Mouse (Mus musculus) left cerebral cortex, postnatal 4 days (tissue): ENCODE measurements at regions not wholly inside any gene's neighbourhood (a gene's known extent, or its start where the extent isn't known, plus 50 kb on each side); places are given as distances from the start of the nearest gene placed in this dataset.

Experiments
- DNase-seq: peaks from one replicate; pipeline ENCODE4 v3.0.0-alpha.2; 2022
- intact Hi-C: fragments of 180-260 bp; cut with DNase I; formaldehyde crosslinking; loops from one replicate; pipeline ENCODE4 v1.15.1; 2025

- intact Hi-C loops = no loop called here
- no peak for DNase-seq
Measured at GRCm38 (mm10) chr9:84394536-84395314, 469.8 kb downstream of the Bckdhb start.

GRCm38 (mm10) chr9:84399481-84399880 is 474.5 kb downstream of the Bckdhb start:
- intact Hi-C loops = no loop called here

GRCm38 (mm10) chr9:84408260-84409203 is 483.6 kb downstream of the Bckdhb start:
- intact Hi-C loops = no loop called here
- DNase-seq = no peak

More at GRCm38 (mm10) chr9:84399481-84399880, 474.5 kb downstream of the Bckdhb start:
- DNase-seq = no peak
